Mouse (Mus musculus) myocyte (in vitro differentiated cells): ENCODE data around the gene Mrtfa.

Experiments
- MAX ChIP-seq: IDR thresholded peaks from one replicate; pipeline ENCODE4 v1.6.1; 2011; ENCODE audit warnings: low read depth, mild to moderate bottlenecking, control low read depth
- POLR2A ChIP-seq: IDR thresholded peaks from one replicate; pipeline ENCODE4 v1.6.1; 2011; ENCODE audit warnings: low read depth, mild to moderate bottlenecking, control low read depth, moderate library complexity; ENCODE audit not compliant: insufficient read length
- TCF3 ChIP-seq: IDR thresholded peaks from one replicate; pipeline ENCODE4 v1.6.1; 2011; ENCODE audit warnings: low read depth, control low read depth; ENCODE audit not compliant: insufficient read length
- USF1 ChIP-seq: IDR thresholded peaks from one replicate; pipeline ENCODE4 v1.6.1; 2011; ENCODE audit warnings: low read depth, mild to moderate bottlenecking, control low read depth, moderate library complexity

DNA sequence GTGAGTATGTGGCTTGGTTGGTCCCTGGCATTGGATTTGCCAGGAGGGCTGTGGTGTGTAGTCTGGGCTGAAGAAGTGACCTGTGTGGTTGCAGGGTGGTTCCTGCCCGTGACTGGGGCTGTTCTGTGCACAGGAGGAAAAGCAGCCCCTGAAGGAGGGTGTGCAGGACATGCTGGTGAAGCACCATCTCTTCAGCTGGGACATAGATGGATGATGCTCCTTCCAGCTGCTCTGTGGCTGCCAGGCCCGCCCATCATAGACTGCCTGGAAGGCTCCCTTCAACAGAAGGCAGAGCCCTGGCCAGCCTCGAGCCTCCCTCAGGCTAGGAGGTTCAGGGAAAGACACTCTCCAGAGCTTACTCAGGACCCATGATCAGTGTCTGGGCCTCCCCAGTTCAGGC, 179.0 kb downstream of the Mrtfa start:
- TF ChIP-seq USF1 (no peak), POLR2A (peak; percentile 29), TCF3 (no peak), MAX (no peak)
